Mouse (Mus musculus) CD4-positive, CD25-positive, alpha-beta regulatory T cell, adult 4 months (primary cell): ENCODE measurements around the gene Zfp184. TPM values are rescaled to one million over a fixed set of nuclear protein-coding genes. Genes with fewer than 3 reads are reported as not detected.

Source experiments
- ATAC-seq: one replicate; pipeline ENCODE4 v1.8.0; 2017
- polyA plus RNA-seq, 2 experiments: library from polyadenylated mRNA; unstranded; fragments of 100-300 nt; shearing (Covaris generic); gene quantifications; one replicate each; pipeline ENCODE4 v1.2.1; 2017

The Zfp184 gene
- polyA plus RNA-seq, 2 experiments from 2014 or later, result 0.37 TPM; not detected in 1

GRCm38 (mm10) chr13:21993957-21994738 lies 49.3 kb downstream of the Zfp184 start:
- ATAC-seq, result no peak

DNA sequence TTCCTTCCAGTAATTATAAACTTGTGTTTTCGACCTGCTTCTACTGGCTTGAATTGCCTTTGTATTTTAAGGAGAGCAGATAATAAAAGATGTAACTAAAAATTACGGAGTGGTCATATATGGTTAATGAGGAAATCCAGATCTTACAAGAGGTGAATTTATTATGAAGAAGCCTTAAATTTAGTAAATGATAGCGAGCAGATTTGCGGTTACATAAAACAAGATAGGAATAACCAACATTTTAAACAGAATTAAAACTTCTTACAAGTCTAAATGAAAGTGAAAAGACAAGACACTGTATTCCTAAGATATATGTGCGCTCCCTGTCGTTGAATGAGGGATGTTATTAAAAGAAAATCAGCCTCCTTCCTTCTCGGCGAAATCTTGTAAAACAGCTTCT lies 50.0 kb downstream of the Zfp184 start:
- no peak for ATAC-seq

GRCm38 (mm10) chr13:21995331-21995914 lies 50.5 kb downstream of the Zfp184 start:
- peak; percentile 59 for ATAC-seq

GRCm38 (mm10) chr13:21996101-21996839 lies 51.4 kb downstream of the Zfp184 start:
- peak; percentile 71 for ATAC-seq

DNA sequence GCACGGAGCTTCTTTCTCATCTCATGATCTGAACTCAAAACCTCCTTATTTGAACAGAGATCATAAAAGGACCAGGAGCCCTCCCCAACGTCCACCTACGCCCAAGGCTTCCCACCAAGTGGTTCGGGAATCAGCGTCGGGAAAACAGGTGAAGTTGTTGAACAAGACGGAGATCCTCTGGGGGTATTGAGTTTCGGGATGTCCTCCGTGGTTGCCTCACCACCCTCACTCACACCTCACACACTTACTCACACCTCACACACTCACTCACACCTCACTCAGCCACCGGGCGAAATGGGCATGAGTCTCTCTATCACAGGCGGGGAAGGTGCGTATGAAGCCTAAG lies 51.9 kb downstream of the Zfp184 start:
- no peak for ATAC-seq

DNA sequence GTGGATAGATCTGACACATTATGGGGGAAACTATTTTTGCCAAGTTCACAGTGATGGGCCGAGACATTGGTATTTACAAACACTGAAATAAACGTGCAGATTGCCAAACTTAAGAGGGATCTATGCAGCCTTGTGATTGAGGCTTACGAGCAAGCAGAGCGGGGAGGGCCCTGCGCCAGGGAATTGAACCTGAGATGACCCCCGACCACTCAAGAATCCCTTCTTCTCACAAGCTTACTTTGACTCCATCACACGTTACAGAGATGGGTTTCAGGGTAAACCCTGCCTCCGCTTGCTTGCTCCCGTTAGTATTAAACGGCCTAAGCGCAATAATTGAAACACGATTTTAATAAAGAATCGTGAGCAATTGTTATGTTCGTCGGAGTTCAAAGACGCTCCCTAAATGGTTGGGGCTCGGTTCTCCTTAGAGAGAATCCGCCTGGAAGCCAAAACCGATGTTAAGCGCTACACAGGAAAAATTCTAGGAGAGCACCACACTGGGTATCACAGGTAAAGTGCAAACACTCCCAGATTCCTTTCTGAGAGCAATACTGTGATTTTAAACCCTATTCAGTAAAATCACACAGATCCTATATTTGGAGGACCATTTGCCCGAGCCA lies 52.4 kb downstream of the Zfp184 start:
- ATAC-seq, result no peak

- no peak for ATAC-seq
Measured at GRCm38 (mm10) chr13:21997821-21998220, 52.9 kb downstream of the Zfp184 start.

DNA sequence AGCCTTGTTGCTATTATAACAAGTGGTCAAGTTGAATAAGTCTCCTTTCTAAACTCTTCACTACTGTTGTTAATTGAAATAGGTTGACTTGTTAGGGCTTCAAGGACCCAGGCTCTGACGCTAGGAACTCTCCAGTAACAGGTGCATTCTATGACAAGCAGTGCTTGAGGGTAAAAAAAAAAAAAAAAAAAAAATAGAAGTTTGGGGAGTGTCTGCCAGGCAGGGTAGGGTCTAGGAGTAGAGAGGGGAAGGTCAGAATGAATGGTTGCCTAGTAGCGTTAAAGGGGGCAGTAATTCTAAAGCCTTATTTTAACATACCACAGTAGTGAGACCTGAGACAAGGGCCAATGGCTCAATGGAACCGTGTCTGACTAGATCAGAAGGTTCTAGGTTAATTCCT lies 53.5 kb downstream of the Zfp184 start:
- no peak for ATAC-seq

- ATAC-seq, result no peak
Measured at GRCm38 (mm10) chr13:21999147-21999546, 54.3 kb downstream of the Zfp184 start.

DNA sequence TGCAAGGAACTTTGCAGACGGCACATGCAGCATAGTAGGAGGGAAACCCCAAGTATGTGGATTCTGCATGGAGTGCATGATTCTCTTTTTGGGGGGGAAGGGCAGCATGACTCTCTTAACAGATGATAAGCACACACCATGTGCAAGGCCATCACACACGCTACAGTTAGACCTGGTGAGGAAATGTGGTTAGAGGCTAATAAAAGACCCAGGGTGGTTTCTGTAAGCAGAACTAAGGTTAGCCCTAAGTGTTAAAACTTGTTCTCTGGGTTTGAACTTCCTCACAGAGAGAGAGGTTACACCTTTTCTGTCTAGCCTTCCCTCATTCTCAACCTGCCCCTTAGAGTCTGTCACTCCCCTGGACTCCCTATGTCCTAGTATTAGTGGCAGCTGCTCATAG lies 56.5 kb downstream of the Zfp184 start:
- ATAC-seq, result no peak

GRCm38 (mm10) chr13:22001823-22002222 lies 56.9 kb downstream of the Zfp184 start:
- ATAC-seq, result no peak

DNA sequence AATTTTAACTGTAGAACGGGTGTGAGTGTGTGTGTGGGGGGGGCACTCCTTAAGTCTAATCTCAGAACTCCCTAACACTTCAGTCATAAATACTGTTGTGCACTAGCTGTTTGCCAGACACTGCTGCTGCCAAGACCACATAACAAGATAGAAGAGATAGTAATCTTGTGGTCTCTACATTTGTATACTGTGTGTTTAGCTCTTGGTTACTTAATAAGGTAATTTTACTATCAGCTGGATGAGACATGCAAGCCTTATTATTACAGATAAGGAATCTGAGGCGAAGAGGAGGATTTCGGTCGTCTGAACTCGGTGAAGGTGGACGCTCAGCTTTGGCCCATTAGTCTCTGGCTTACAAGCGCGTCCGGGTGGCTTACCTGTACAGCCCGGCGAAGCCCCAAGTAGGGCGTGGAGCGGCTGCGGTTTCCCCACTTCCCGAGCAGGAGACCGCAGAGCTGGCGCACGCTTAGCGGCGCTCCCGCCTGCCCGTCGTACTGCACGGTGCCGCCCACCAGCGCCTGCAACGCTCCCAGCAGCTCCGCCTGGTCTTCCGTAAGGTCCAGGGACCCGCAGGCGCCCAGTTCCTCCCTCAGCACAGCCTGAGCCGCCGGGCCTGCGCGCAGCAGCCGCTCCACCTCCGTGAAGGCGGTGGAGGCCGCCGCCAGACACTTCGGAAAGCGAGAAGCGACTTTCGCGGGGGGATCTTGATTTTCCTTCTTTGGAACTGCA lies 60.9 kb downstream of the Zfp184 start:
- peak; percentile 75 for ATAC-seq

DNA sequence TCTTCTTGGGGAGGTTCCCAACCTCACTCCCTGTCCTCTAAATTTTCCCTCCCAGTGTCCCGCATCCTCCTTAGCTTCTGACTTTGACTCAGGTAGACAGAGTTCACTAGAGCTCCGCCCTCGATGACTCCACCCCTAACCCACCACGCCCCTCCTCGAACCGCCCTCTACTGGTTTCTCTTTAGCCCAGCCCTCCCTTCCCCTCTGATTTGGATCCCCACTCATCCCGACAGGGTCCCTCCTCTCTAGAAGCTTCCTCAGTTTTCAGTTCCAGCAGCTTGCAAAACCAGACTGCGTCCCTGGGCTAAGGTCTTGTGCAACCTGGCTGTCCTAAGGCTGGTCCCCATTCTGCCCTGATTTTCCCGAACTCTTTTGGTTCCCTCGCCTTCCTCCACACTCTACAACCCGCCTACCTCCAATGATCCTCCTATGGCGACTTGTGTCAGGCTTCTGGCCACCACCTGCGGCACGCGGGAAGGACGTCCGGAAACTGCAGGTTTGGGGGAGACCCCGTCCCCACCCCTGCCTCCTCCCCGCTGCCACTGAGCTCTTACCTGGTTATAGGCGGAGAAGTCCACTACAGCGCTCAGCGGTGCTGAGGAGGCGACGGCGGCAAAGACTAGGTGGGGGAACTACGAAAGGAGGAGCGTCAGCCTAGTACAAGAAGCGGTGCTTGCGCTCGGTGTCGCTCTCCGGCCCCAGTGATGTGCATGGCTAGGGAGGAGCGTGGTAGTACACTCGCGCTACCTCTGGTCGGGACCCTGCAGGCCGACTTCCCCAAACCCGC lies 61.6 kb downstream of the Zfp184 start:
- ATAC-seq, result peak; percentile 79

DNA sequence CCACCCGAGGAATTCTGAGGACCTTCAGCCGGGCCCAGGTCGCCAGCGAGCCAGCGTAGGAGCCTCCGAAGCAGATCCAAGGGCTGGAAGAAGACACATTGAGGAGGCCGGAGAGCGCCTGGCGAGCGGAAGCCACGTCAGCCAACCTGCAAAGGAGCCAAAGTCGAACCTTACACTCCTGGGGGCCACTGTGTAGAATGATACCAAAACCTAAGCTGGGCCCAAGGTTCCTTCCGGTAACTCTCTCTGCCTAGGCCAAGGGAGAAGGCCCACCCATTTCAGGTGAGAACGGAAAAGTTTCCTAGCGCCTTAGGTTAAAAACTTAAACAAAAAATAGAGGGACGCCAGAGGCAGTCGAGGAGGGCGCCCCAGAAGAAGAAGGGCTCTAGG lies 62.2 kb downstream of the Zfp184 start:
- ATAC-seq, result no peak

DNA sequence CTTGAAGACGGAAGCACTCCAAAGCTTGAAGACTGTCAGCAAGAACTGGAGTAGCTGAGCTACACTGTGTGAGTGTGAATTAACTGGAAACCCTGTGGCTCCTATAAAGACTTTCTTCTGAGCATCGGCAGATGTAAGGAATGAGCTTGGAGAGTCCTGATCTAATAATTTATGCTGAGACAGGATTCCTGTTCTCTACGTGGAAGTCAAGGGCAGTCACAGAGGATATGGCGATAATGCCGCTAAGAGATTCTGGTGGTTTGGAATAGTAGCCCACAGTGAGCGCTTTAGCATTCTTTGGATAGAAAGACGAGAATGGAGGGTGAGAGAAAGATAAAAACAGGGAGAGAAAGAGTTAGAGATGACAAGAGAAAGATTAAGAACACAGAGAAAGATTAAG lies 63.0 kb downstream of the Zfp184 start:
- no peak for ATAC-seq

DNA sequence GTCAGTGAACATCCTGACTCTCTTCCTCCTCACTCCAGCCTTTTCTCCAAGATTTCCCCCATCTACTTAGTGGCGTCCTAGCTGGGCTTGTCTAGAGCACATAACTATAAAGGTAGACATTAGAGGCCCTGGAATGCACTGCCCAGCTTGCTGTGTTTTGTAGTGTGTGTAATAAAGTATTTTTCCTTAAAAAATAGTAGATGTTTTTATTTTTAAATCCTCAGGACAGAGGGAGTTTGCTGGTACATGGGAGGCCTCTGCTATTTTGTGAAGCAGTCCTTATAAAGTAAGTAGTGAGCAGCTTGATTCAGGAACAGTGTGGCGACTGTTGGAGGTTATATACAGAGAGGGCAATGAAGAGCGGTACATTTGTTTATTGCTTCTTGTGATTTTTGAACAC lies 63.8 kb downstream of the Zfp184 start:
- no peak for ATAC-seq

DNA sequence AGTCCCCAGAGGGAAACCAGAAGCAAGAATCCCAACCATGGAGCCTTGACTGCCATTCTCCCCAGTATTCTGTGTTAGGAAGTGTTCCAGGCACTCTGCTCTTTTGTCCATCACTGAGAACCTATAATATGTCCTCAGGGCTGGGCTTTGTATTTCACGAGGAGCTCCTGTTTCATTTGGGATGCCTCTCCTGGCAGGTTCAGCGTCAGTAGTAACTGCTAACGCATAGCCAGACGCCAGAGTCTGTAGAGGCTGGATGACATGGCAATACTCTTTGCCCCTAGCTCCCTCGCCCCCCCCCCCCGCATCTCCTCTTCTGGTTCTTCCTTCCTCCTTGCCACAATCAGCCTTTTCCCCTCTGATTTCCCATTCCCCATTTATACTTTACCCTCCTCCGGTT lies 64.7 kb downstream of the Zfp184 start, which contains the start of gene Prss16:
Prss16 (minus strand) TSS at position 101 of the 400 bp plus-strand sequence.
- no peak for ATAC-seq
